Mouse (Mus musculus): ENCODE measurements around the gene Tpd52l2.

DNA sequence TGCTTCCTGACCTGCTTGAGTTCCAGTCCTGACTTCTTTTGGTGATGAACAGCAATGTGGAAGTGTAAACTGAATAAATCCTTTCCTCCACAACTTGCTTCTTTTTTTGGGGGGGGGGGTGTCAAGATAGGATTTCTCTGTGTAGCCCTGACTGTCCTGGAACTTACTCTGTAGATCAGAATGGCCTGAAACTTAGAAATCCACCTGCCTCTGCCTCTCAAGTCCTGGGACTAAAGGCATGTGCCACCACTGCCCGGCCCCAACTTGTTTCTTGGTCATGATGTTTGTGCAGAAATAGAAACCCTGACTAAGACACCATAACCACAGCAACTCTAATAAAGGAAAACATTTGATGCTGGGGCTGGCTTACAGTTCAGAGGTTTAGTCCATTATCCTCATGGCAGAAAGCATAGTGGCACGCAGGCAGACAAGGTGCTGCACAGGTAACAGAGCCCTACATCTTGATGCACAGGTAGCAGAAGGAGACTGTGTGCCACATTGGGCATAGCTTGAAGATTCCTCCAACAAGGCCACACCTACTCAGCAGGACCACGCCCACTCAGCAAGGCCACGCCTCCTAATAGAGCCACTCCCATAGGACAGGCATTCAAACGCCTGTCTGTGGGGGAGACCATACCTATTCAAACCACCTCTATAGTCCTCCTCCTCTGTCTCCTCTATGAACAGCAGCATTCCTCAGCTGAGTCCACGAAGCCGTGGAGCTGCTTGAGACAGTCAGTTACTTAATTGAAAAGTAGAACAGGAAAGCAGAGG, 5.3 kb upstream of the Tpd52l2 start:
- TF ChIP-seq CTCF (IDR thresholded peaks at IDR 0.05; ENCODE audit: low read depth) (no peak), EP300 (IDR thresholded peaks at IDR 0.05; ENCODE audit: low read depth) (no peak)

Data from heart, postnatal 0 days (tissue).